Mouse (Mus musculus) layer of hippocampus, adult 18-20 months (tissue): ENCODE measurements at regions not wholly inside any gene's neighbourhood (a gene's known extent, or its start where the extent isn't known, plus 50 kb on each side); places are given as distances from the start of the nearest gene placed in this dataset.

Experiments
- DNase-seq, 2 experiments: peaks; one replicate each; pipeline ENCODE4 v3.0.0; 2022; ENCODE audit warnings: low spot score in 2 of 2

DNA sequence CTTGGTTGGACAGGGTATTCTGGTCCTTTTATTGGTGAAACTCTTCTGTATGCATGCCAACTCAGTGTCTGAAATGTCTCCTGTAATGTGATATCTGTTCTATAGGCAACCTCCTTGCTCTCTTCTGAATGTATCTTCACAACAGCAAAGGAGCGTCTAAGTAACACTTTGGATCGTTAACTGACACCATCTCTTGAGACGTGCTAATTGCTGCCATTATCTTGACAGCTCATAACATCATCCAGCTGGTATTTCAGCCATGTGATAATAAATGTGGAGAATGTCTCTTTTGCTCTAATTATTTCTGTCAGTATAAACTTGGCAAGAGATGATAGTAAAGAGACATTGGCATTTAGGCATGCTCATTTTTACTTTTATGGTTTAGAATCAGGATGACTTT, 68.8 kb upstream of the Col8a1 start:
- no peak for DNase-seq

DNA sequence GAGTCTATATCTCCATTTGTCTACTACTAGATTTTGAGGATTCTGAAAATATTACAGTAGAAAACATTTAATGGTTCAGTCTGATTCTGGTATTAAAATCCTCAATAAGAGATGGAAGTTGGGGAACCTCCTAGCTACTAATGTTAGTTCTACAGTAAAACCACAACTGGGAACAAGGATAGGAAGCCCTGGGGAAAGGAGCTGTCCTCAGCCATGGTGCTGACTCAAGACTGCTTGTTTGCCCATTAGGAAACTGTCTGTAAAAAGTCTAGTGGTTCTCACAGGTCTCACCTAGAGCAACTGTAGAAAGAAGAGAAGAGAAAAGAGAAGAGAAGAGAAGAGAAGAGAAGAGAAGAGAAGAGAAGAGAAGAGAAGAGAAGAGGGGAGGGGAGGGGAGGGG, 90.9 kb upstream of the Col8a1 start:
- DNase-seq: no peak

DNA sequence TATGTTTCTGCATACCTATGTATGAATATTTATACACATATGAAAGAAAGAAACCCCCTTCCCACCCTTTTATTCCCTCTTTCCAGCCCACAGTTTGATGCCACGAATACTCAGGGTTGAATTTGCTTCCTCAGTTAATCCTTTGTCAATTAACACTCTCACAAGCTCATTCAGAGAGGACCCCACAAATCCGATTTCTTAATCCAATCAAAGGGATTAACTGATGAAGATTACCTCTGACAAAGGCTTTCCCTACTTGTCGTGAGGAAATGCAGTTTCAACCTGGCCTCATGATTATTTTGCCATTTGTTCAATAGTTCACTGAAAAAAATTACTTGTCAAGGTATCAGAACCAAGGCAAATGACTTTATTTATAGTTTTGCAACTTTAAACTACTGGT, 91.8 kb upstream of the Col8a1 start:
- no peak for DNase-seq

DNA sequence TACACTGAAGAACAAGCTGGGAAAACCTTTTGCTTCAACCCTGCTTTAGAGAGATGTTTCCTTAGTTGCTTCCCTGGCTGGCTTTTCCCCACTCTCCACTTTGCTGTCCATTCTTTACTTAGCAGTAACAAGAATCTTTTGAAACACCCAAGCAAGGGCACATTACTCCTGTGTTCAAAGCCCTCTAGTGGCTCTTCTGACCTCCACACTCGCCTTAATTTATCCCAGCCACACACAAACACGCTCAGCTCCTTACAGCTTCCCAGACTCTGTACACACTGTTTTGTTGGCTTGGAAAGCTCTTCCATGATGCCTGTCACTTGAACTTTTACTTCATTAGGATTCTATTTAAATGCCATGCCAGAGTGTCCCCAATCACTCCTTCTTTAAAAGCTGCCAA, 97.3 kb upstream of the Col8a1 start:
- DNase-seq: no peak

DNA sequence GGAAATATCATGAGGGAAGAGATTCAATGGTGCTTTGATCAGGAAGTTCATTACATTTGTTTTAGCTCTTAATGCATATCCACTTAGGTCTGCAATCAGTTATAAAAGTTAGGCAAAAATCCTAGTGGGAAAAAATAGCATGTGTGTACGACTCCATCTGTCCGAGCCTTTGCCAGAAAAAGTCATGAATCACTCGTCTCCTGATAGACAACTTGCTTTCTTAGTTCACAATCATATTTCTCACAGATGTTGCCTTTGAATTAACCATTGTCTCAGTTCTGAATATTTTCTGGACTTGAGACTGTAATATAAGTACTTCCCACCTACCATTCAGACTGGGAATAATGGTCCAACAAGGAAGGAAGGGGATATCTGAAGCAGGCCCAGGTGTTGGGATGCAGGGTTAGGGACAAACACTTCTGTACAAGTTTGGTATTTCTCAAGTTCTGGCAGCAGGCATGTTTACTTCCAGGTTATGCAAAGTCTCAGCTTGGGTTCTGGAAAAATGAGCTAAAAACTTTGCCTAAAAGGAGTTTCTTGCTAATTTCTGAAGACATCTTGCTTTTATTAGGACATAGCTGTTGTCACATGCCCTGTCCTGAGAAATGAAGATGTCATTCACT, 98.4 kb upstream of the Col8a1 start:
- DNase-seq: no peak

DNA sequence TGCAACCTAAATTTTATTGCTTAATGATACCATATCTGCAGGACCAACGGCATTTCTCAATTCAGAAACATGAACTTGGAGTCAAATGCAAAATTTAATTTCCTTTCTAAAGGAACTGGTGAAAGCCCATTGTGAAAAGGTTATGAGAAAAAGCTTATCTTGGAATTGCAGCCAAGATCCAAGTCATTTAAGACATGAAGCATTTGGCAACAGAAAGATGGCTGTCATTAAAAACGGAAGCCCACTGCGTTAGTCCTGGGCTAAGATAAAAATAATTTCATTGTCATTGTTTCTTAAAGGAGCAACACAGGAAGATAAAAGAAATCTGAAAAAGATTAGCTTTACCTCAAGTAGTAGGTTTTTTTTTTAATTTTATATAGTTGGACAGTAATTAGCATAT, 99.2 kb upstream of the Col8a1 start:
- DNase-seq: no peak

DNA sequence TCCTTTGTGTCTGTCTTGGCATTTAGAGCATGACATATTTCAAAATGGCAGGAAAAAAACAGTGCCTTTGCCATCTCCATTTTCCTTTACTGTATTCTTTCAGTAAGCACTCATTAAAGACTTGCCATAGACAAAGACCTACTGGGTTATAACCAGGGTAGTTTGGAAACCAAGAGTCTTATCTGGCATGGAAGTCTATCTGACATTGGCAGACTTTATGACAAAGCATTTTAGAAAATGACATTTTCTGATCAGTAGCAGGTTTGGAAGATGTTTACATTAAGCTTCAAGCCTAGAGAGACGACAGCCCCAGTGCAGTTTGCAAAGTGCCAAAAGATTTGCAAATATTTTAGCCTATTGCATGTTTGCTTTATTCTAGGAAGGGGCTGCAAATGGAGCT, 102.5 kb upstream of the Col8a1 start:
- DNase-seq: no peak

DNA sequence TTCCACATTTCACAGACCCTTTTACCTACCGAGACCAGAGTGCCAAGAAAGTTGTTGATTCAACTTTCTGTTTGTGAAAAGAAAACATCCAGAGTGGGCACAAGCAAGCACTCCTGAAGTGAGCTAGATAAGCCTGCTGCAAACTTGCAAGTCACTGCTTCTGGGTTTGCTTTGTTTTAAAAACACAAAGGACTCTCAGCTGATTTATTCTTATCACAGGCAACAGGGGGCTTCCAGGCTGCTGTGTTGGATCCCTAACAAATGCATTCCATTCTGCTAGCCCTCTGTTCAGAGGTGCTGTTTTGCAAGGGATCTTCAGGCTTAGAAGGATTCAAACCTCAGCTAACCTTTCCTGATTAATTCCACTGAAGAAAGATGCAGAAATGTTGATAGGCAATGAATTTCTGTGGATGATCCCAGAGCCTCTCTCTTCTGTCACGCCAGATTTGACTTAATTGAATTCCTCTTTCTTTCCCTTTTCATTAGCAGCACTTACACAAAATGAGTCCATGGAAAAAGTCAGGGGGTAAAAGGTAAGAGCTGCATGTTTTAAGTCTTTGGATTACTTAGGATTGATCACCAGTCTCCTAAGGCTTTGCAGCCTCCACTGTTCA, 103.7 kb upstream of the Col8a1 start:
- DNase-seq: no peak

DNA sequence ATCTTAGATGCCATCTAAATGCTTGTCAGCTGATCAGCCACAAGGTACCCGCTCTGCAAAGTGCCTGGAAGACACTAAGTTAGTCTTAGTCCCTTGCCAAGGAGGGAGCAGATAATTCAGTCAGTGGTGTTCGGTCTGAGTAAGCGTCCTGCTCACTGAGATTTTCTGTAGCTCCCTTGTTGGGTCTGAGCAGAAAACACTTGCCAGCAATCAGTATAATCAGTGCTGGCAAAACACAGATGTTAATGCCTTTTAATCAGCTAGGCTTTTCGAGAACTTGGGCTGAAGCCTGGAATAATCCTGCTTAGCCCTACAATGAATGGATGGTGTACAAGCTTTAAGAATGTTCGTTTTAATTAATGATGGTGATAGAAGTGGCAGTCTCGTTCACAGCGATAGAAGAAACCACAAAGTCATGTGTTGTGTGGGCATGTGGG, 104.2 kb upstream of the Col8a1 start:
- DNase-seq: peak; percentile 19 to 24

DNA sequence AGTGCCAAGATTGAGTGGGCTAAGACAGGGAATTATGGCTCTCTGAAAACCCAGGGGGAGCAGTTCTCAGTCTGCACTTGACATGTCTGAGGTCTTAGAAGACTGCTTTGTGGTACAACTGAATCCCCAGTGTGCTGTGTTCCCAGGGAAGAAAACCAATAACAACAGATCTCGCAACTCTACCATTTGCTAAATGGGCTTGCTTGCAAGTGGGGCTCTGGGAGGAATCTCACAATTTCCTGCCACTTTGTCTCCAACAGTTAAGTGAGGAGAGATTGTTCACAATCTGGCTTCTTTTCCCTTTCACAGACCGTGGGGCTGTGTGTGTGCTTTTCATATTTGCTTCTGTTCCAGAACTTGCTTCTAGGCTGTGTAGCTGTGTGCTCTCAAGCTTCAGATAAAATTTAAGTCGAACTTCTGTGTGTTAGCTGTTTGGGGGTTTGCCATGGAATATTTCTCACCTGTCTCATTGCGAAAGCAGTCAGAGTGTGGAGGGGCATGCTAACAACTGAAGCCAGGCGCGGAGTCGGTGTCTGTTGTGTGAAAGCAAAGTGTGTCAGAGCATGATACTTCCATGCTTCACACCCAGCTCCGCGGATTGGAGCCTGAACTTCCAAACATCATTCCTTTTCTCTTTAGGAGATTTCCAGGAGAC, 108.8 kb upstream of the Col8a1 start:
- no peak for DNase-seq

DNA sequence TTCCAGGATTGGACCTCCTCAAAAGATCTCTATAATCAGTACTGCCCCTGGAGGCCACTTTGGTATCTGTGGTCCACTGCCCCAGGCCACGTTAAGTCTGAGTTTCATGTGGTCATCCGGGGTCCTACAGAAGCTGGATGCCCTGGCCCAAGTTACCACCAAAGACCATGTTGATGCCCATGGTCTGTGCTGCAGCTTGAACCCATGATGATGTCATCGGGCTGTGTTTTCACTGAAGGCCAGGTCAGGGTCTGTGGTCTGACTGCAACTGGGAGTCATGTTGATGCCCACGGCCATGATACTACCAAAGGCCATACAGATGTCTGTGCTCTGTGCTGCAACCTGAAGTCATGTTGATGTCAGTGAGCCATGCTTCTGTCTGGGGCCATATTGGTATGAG, 122.3 kb upstream of the Col8a1 start:
- DNase-seq: no peak

DNA sequence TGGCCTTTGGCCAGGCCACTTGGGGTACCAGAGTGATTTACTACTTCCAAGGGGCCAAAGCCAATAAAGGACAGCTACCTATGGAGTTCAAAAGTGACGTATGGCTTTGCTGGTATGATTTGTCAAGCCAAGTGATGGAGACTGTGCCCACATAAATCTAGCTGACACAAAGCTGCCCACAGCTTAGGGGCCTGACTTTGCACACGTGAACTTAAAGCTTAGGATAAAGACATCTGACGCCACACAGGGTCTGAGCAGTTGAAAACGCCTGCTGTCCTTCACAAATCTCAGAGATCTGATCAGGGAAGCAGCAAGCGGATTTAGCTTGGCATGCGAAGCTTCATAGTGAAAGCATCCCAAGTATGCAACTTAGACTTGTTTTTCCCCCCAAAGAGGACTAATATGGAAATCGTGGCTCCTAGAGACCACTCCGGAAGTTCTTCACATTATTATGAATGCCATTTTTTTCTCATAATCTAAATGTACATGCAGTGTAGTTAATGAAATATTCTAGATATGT, 127.1 kb upstream of the Col8a1 start:
- no peak for DNase-seq

DNA sequence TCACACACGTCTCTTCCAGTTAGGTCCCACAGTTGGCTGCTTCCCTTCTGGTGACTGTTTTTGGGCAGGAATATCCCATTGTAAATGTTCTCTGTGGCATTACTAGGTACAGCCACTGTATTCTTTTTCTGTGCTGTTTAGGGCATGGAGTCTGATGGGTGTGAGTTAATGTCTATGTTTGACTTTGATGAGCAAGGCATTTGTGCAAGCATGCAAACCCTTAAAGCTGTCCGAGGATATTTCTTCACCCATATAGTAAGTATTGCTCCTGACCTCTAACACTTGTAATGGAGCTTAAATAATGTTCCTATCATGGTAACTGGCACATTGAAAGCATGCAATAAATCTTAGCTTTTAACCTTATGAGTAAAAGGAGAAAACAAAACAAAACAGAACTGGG, 133.6 kb upstream of the Col8a1 start:
- no peak for DNase-seq

DNA sequence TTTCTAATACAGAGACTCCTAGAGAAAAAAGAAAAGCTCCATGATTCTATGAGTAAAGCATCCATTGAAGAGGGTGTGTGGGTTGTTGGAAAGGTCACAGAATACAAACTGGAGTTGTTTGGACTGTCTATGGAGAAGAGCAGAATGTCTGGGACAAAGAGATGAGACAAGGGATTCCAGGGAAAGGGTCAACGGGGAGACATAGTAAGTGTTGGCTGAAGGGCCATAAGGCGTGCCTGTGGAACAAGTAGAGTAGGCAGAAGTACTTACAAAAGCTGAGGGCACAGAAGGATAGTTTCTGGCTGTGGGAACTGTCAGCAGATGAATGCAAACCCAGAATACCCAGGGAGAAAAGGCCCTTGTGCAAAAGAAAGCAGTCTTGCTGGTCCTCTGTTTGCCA, 134.0 kb upstream of the Col8a1 start:
- no peak for DNase-seq

DNA sequence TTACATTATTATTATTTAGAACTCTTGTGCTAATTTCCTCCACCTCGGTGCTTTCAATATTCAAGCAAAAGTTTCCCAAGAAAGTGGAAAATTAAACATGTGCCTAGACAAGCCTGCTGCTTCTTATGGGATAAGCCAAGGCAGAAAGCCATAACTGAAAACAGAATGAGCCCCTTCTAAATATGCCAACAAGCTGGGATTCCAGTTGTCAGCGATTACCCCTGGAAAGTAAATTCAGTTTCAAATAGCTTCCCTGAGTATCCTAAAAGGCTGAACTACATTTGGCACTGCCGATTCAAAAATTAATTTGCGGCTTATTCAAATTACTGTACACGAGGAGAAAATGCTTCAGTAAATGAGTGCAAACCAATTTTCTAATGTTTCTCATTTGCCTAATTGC, 135.6 kb upstream of the Col8a1 start:
- DNase-seq: no peak

DNA sequence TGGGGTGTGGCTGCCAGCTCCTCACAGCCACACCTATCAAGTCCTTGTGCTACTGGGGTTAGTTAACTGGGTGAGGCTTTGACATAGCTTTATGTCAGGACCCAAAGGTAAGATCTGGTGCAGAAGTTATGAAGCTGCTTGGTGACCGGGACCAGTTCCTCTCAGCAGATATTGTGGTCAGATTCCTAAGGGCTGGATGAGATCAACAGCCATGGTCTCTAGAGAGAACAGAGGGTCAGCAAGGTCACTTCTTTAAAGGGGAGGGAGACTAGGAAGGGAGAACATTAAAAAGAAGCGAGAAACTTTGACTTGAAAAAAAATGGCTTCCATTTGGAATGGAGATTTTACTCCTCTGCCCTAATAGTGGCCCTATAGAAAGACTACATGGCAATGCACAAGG, 138.6 kb upstream of the Col8a1 start:
- DNase-seq: no peak

DNA sequence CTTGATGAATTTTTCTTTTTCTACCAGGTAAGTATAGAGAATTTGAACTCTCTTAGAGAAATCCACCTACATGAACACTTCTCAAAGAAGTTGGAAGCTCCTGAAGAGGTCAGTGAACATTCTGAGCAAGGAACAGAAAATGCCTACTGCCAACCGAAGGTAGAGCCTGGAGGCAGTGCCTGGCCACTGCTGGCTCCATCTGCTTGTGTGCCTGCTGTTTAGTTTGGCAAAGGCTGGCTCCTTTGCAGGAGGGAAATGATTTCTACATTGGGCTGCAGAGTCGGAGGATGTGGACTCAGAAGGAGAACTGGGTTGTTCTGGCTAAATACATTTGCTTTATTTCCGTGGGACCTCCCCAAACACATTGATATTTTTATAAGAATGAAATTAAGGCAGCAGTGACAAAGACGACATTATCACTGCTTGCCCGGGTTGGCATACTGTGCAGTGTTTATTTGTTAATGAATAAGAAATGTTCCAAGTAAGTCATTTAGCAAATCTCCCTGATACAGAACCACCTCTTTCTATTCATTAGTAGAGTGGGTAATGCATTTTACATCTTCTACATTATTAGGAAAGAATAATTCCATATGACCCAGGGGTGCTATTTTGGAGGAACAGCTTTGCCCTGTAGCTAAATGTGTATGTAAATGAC, 139.3 kb upstream of the Col8a1 start:
- DNase-seq: no peak

DNA sequence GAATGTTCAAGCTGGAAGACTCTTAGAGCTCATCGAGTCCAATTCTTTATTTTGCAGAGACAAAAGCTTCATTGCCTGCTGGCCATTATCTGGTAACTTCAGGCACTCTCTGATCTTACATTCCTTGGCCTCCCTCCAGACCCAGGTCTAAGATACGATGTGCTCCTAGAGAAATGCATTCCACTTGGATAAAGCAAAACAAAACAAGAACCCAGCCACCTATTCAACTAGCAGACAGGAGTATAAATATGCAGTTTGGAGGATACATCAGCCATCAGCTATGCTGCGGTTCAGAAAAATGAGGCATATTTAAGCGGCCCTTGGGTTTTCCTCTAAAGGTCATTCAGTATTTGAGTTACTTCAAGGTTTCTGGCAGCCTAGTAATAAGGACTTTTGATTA, 146.5 kb upstream of the Col8a1 start:
- no peak for DNase-seq

DNA sequence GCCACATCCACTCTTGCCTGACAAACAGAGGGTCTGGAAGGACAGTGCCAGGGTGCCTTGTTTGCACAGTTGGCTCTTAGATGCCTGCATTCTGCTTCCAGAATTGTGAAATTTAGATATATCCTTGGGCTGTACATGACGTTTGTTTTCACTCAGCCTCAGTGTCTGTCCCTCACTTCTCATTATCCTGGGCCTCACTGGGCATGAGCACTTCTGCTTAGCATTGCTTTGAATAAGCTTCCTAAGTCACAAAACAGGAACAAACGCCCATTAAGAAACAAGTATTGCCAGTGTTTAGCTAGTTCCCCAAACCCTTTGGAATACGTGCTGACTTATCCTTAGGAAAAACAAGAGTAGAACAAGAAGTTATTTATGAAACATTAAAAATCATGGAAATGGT, 148.0 kb upstream of the Col8a1 start:
- no peak for DNase-seq

DNA sequence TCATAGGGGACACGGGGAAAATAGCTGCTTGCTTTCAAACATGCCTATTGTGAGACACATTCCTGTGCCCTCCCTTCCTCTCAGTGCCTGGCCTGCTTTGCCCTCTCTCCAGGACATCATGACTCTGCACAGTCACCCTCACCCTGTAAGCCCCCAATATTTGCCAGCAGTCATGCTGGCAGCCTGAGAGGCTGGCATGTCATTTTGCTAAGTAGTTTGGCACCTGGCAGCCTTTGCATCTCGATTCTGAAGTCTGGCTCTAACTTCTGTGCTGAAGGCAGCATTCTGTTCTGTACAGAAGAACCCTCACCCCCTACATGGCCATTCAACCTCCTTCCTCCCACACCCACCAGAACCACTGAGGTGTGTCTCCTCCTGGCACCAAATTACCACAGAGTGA, 157.5 kb upstream of the Col8a1 start:
- DNase-seq: no peak

DNA sequence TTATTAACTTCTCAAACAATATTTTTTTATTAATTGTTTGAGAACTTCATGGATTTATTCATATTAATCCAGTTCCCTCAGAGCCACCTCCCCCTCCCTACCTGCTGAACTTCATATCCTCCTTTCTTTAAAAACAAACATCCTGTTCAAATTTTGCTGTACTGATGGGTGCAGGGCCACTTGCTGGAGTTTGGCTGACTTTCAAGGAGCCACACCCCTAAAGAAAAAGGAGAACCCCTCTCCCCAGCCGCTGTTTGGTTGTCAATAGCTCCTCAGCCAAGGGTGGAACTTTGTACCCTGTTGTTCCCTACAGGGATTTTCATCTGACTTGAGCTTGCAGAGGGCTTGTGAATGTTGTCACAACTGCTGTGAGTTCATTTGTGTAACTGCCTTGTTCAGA, 160.0 kb upstream of the Col8a1 start:
- DNase-seq: no peak

DNA sequence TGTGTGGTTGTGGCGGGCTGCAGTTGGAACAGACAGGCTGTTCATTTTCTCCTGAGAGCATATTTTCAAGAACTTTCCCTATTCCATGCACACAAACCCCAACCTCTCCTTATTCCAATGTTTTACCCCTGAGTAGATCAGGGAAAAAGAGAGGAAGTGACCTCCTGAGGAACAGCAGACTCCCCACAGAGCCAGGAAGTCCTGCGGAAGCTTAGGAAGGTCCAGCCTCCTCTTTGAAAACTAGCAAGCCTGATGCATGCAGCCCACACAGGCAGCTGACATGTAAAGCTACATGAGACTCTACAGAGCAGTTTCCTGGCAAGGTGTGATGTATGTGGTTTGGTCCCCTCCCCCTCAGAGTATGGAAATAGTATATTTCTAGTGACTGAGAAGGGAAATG, 160.9 kb upstream of the Col8a1 start:
- no peak for DNase-seq
